Mouse (Mus musculus): ENCODE measurements around the gene Abraxas1. TPM values are rescaled to one million over a fixed set of nuclear protein-coding genes. Genes with fewer than 3 reads are reported as not detected.

Gene Abraxas1
- polyA plus RNA-seq, 1 experiment = not detected

DNA sequence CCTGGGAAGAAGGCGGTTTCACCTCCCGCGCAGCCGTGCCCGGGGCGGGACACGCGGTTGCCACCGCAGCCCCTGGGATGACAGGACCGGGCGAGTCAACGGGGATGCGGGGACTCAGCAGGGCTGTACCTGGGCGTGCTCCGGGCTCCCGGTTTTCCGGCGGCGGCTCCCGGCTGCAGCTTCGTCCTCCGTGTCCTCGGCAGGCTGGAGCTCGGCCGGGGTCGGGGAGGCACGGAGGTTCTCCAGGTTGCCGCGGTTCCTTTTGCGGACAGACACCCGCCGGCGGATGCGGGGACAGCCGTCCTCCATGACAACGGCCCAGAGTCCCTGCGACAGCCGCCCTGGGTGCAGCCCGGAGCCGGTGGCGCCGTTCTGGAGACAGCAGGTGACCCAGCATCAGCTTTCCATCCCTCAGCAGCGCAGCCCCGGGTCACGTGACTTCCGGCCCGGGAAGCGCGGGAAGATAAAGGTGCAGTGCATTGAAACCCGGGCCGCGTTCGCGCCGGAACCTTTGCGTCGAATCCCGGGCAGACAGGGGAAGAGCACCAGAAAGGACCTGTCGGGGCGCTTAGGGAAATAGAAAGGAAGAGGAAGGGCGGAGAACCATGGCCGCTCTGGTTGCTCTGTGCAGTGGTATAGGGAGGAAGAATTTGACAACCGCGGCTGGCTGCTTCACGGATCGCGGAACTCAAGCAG lies 22.5 kb downstream of the Abraxas1 start, which contains the start of the genes Helq and Mrps18c:
Gene Helq (minus strand): TSS at position 434 of the 696 bp plus-strand sequence.
Gene Mrps18c (plus strand): TSS at position 463 of the 696 bp plus-strand sequence.
- peak within 1 kb of the TSS; percentile 52; the same call in 1 of the 2 replicates for H3K27ac ChIP-seq (ENCODE audit: insufficient read depth, low read depth, low read length)
- TF ChIP-seq CTCF (IDR thresholded peaks at IDR 0.05; ENCODE audit: insufficient read depth, low read depth, low read length) (no peak), POLR2A (IDR thresholded peaks at IDR 0.05; ENCODE audit: insufficient read depth, low read depth, low read length) (peak; percentile 58)
- under 1% methylated on average over 67 of the region's 67 CpGs for WGBS

DNA sequence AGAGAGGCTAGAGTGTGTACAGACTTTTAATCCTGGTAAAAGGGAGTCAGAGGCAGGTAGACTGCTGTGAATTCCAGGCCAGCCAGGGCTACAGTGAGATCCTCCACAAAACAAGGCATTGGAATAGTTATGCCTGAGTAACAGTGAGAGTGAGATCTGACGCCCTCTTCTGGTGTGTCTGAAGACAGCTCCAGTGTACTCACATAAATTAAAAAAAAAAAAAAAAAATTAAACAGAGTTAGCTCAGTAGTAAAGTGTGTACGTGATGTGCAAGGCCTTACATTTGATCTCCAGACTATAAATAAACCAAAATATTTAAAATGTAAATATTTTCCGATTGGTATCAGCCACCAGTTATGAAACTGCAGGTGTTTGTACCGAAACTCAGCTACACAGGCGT lies 26.7 kb downstream of the Abraxas1 start:
- Histone ChIP-seq H3K4me3 (ENCODE audit: insufficient read depth, low read depth, low read length) (no peak overlapping the region), H3K4me1 (ENCODE audit: control insufficient read depth, insufficient read depth, low read length) (peaks cover 2% of the 10 kb centered on the region; the same call in 1 of the 2 replicates), H3K27ac (ENCODE audit: insufficient read depth, low read depth, low read length) (no peak overlapping the region)
- 81% methylated on average over 5 of the region's 5 CpGs for WGBS
- no peak for TF ChIP-seq CTCF (IDR thresholded peaks at IDR 0.05; ENCODE audit: insufficient read depth, low read depth, low read length)
- no peak for TF ChIP-seq POLR2A (IDR thresholded peaks at IDR 0.05; ENCODE audit: insufficient read depth, low read depth, low read length)

More for the DNA sequence above, 22.5 kb downstream of the Abraxas1 start, which contains the start of the genes Helq and Mrps18c:
- H3K4me1 ChIP-seq (ENCODE audit: control insufficient read depth, insufficient read depth, low read length) = peaks cover 4% of the 10 kb centered on the region; the same call in 1 of the 2 replicates
- peak within 1 kb of the TSS; percentile 91 for H3K4me3 ChIP-seq (ENCODE audit: insufficient read depth, low read depth, low read length)

DNA sequence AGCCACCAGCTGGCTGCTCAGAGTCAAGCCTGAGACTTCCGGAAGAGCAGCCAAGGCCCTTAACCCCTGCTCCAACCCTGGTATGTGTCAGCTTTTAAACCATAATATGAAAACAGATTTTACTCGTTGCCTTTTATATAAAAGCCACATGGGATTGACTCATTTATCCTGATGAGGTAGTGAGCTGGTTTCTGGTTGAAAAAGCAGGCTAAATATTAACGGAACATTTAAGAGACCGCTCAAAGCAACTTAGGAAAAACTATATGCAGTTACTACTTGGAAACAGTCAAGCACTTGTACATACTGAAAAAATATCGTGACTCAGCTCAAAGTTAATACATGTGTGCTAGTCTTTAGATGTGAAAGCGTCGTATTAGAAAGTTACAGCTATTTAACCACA lies 28.5 kb downstream of the Abraxas1 start:
- peaks cover 2% of the 10 kb centered on the region; the same call in 1 of the 2 replicates for H3K4me1 ChIP-seq (ENCODE audit: control insufficient read depth, insufficient read depth, low read length)
- 90% methylated on average over 7 of the region's 7 CpGs for WGBS
- H3K27ac ChIP-seq (ENCODE audit: insufficient read depth, low read depth, low read length) = no peak overlapping the region
- no peak overlapping the region for H3K4me3 ChIP-seq (ENCODE audit: insufficient read depth, low read depth, low read length)
- no peak for TF ChIP-seq CTCF (IDR thresholded peaks at IDR 0.05; ENCODE audit: insufficient read depth, low read depth, low read length)
- TF ChIP-seq POLR2A (IDR thresholded peaks at IDR 0.05; ENCODE audit: insufficient read depth, low read depth, low read length) = no peak

DNA sequence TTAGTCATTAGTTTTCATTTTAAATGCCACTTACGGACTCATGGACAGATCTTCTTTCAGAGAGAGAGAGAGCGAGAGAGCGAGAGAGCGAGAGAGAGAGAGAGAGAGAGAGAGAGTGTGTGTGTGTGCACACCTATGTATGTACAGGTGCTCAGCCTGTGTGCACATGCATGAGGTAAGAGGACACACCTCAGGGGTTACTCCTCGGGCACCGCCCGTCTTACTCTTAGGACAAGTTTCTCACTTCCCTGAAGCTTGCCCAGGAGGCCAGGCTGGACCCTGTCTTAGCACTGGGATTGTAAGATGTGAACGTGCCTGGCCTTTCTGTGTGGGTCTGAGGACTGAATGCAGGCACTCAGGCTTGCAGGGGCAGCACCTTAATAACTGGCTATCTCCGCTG lies 33.2 kb downstream of the Abraxas1 start:
- TF ChIP-seq POLR2A (IDR thresholded peaks at IDR 0.05; ENCODE audit: insufficient read depth, low read depth, low read length) = no peak
- no peak for TF ChIP-seq CTCF (IDR thresholded peaks at IDR 0.05; ENCODE audit: insufficient read depth, low read depth, low read length)
- whole genome bisulfite sequencing = 91% methylated on average over 9 of the region's 9 CpGs
- H3K4me3 ChIP-seq (ENCODE audit: insufficient read depth, low read depth, low read length) = no peak overlapping the region
- H3K27ac ChIP-seq (ENCODE audit: insufficient read depth, low read depth, low read length) = no peak overlapping the region
- no peaks in the 10 kb centered on the region for H3K4me1 ChIP-seq (ENCODE audit: control insufficient read depth, insufficient read depth, low read length)

DNA sequence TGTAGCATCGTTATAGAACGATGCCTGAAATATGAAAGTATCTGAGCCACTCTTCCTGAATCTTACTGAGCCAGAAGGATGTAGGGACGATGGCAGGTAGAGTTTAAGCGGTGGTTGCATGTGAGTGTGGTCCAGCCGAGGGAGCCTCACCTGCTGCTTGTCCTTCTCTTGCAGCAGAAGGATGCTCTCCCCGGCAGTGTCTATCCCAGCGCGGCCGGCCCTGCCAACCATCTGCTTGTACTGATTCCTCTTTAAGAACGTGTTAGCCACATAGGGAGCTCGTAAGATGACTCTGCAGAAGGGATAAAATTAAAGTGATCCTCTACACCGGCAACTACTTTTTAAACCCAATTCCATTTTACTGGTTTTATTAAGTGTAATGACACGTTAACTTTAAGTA lies 41.8 kb downstream of the Abraxas1 start:
- Histone ChIP-seq H3K27ac (ENCODE audit: insufficient read depth, low read depth, low read length) (no peak overlapping the region), H3K4me1 (ENCODE audit: control insufficient read depth, insufficient read depth, low read length) (no peaks in the 10 kb centered on the region), H3K4me3 (ENCODE audit: insufficient read depth, low read depth, low read length) (no peak overlapping the region)
- 97% methylated on average over 13 of the region's 13 CpGs for WGBS
- TF ChIP-seq POLR2A (IDR thresholded peaks at IDR 0.05; ENCODE audit: insufficient read depth, low read depth, low read length) (no peak), CTCF (IDR thresholded peaks at IDR 0.05; ENCODE audit: insufficient read depth, low read depth, low read length) (no peak)

DNA sequence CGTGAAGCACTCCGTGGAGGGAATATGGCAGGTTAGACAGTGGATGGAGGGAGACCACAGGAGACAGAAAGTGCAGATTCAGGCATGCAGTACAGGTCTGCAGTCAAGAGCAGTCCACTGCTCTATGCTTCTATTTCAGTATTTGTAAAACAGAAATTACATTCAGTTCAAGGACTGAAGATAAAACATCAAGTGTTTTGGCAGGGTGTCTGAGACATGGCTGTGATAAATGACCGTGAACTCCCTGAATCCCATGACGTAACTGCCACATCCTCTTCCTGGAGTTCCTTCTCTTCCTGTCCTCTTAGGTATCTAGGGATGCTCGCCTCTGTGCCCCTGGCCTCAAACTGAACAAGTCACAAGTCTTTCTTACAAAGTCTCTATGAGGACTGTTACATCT lies 43.9 kb downstream of the Abraxas1 start:
- no peak overlapping the region for H3K27ac ChIP-seq (ENCODE audit: insufficient read depth, low read depth, low read length)
- H3K4me1 ChIP-seq (ENCODE audit: control insufficient read depth, insufficient read depth, low read length) = no peaks in the 10 kb centered on the region
- no peak overlapping the region for H3K4me3 ChIP-seq (ENCODE audit: insufficient read depth, low read depth, low read length)
- TF ChIP-seq CTCF (IDR thresholded peaks at IDR 0.05; ENCODE audit: insufficient read depth, low read depth, low read length) (no peak), POLR2A (IDR thresholded peaks at IDR 0.05; ENCODE audit: insufficient read depth, low read depth, low read length) (no peak)
- 95% methylated on average over 5 of the region's 5 CpGs for WGBS

DNA sequence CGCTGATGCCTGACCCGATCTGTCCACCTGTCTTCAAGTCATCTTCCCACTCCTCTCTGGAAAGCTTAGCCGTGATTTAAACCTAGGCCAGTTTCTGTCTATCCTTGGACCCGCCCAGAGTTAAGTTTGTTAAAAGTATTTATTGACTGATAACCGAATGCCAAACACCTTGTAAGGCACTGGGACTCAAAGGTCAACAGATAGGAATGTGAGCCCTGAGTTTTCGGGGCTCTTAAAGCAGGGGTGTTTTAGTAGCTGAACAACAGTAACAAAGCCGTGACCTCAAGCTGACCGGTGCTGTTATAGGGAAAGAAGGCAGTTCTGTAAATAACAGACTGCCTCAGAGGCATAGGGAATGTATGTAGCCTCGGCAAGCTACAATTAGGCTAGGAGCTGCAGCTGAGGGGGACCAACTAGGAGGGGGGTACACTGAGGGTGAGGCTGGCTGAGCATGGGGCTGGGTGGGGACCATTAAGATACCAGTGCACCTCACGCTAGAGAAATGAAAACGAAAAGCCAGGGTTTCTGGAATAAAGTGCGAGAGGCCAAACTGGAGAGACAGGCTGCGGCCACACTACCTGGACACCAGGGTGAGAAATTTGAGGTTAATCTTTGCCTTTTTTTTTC lies 44.9 kb downstream of the Abraxas1 start:
- Histone ChIP-seq H3K4me1 (ENCODE audit: control insufficient read depth, insufficient read depth, low read length) (no peaks in the 10 kb centered on the region), H3K27ac (ENCODE audit: insufficient read depth, low read depth, low read length) (no peak overlapping the region), H3K4me3 (ENCODE audit: insufficient read depth, low read depth, low read length) (no peak overlapping the region)
- 96% methylated on average over 13 of the region's 13 CpGs for WGBS
- TF ChIP-seq CTCF (IDR thresholded peaks at IDR 0.05; ENCODE audit: insufficient read depth, low read depth, low read length) (no peak), POLR2A (IDR thresholded peaks at IDR 0.05; ENCODE audit: insufficient read depth, low read depth, low read length) (no peak)

DNA sequence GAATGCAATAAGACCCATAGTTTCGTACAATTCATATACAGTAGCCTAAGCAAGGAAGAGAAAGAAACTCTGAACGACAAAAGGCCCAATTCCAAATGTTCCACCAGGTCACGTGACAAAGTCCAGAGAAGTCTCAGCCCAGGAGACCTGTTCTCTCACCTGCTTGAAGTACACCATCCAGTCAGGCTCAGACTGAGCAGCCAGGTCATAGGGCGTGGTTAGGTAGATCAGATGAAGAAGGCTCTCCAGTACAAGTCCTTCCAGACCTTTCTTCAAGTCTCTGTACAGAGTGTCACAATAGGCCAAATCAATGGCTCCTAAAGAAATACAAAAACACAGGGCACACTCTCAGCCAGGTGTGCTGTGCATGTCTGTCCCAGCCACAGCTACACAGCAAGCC lies 49.2 kb downstream of the Abraxas1 start:
- TF ChIP-seq CTCF (IDR thresholded peaks at IDR 0.05; ENCODE audit: insufficient read depth, low read depth, low read length) = no peak
- TF ChIP-seq POLR2A (IDR thresholded peaks at IDR 0.05; ENCODE audit: insufficient read depth, low read depth, low read length) = no peak
- Histone ChIP-seq H3K4me1 (ENCODE audit: control insufficient read depth, insufficient read depth, low read length) (no peaks in the 10 kb centered on the region), H3K4me3 (ENCODE audit: insufficient read depth, low read depth, low read length) (no peak overlapping the region), H3K27ac (ENCODE audit: insufficient read depth, low read depth, low read length) (no peak overlapping the region)
- WGBS = 98% methylated on average over 4 of the region's 4 CpGs

DNA sequence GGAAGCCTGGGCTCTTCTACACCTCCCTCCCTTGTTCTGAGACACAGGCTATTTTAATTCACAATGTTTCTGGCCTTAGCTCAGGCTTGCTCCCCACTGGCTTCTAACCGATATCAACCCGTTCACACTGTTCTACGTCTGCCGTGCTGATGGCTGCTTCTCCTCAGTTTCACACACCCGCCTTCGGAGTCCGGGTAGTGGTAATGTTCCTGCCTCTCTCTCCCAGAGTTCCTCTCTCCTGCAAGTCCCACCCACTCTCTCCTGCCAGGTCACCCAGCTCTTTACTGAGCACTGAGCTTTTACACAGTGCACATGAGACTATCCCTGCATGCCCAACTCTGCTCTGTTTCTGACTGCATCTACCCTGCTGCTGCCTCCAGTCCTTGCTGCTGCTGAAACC lies 54.7 kb downstream of the Abraxas1 start:
- Histone ChIP-seq H3K27ac (ENCODE audit: insufficient read depth, low read depth, low read length) (no peak overlapping the region), H3K4me3 (ENCODE audit: insufficient read depth, low read depth, low read length) (no peak overlapping the region), H3K4me1 (ENCODE audit: control insufficient read depth, insufficient read depth, low read length) (no peaks in the 10 kb centered on the region)
- TF ChIP-seq CTCF (IDR thresholded peaks at IDR 0.05; ENCODE audit: insufficient read depth, low read depth, low read length) (no peak), POLR2A (IDR thresholded peaks at IDR 0.05; ENCODE audit: insufficient read depth, low read depth, low read length) (no peak)
- WGBS = 90% methylated on average over 7 of the region's 7 CpGs

All from olfactory bulb, adult 2 months (tissue).